Mouse (Mus musculus) limb, embryonic 15.5 days (tissue): ENCODE measurements around the gene Fgl2. TPM values are rescaled to one million over a fixed set of nuclear protein-coding genes. Genes with fewer than 3 reads are reported as not detected.

Experiments used
- ATAC-seq: fragments of 200-750 bp; cut with Nextera tagmentation; 2 replicates; pipeline ENCODE4 v1.8.0; 2017; ENCODE audit warnings: low read depth, moderate TSS enrichment; ENCODE audit not compliant: insufficient number of reproducible peaks, low FRiP score, low TSS enrichment
- H3K27ac ChIP-seq: fragments of 300-500 bp; sonication (generic); 2 replicates; pipeline ENCODE4 v1.5.1; 2015; ENCODE audit warnings: moderate library complexity, mild to moderate bottlenecking, inconsistent platforms
- H3K27me3 ChIP-seq: fragments of 300-500 bp; sonication (generic); 2 replicates; pipeline ENCODE4 v1.6.1; 2015; ENCODE audit warnings: inconsistent platforms
- H3K36me3 ChIP-seq: fragments of 300-500 bp; sonication (generic); 2 replicates; pipeline ENCODE4 v1.6.1; 2015; ENCODE audit warnings: inconsistent platforms
- H3K4me1 ChIP-seq: fragments of 300-500 bp; sonication (generic); 2 replicates; pipeline ENCODE4 v1.6.1; 2015; ENCODE audit warnings: inconsistent platforms
- H3K4me2 ChIP-seq: fragments of 300-500 bp; sonication (generic); 2 replicates; pipeline ENCODE4 v1.6.1; 2015; ENCODE audit warnings: mild to moderate bottlenecking, inconsistent platforms
- H3K4me3 ChIP-seq: fragments of 300-500 bp; sonication (generic); 2 replicates; pipeline ENCODE4 v1.5.1; 2015; ENCODE audit warnings: mild to moderate bottlenecking, inconsistent platforms
- H3K9ac ChIP-seq: fragments of 300-500 bp; sonication (generic); 2 replicates; pipeline ENCODE4 v1.6.1; 2015; ENCODE audit warnings: inconsistent platforms
- H3K9me3 ChIP-seq: fragments of 300-500 bp; sonication (generic); 2 replicates; pipeline ENCODE4 v1.6.1; 2016; ENCODE audit warnings: inconsistent platforms
- WGBS: fragments of 180-500 bp; shearing (Covaris S2); methylation state at CpG from one replicate; pipeline ENCODE4 v1.1.7; 2015; 5-methylcytosine and 5-hydroxymethylcytosine counted together
- polyA plus RNA-seq: library from polyadenylated mRNA; unstranded; fragments of >200 nt; fragmentation: Nextera tagmentation; extraction: Ambion mirVana; gene quantifications from 2 replicates; pipeline ENCODE4 v1.2.1, GENCODE M21; 2015

Fgl2 gene
- polyA plus RNA-seq, 1 experiment from 2014 or later = 2.9 TPM

DNA sequence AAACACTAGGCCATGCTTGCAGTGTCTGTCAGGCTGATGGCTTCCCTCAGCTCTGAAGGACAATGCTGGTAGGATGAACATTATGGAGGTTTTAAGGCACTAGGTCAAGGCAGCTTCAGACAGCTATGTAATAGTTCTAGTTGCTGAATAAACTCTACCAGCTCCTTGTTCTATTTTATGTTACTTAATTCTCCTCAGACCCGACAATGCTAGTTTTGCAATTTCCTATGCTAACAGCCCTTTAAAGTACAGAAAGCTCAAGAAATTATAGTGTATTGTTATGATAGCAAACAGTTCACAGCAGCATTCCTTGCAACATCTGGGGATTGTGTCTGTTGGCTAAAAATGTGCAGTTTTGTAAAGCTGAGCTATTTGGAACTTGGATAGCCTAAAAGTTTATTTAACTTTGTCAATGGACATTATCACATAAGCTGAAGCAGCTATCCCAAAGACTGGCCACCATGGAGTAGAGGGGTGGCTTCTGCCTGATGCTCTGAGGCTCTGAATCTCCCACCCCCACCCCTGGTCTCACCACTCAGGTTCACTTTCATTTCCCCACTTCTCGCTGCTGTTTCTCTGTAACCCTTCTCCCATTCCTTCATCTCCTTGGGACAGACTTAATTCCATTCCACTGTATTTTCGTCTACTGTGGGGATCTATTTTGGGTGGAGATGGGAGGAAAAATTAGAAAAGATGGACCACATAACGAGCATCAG lies 5.9 kb upstream of the Fgl2 start:
- no peaks in the 10 kb centered on the region for H3K36me3 ChIP-seq
- H3K4me2 ChIP-seq = no peak overlapping the region
- ATAC-seq = no peak
- H3K9me3 ChIP-seq = no peaks in the 10 kb centered on the region
- no peak overlapping the region for H3K9ac ChIP-seq
- no peak overlapping the region for H3K27ac ChIP-seq
- peaks cover 5% of the 10 kb centered on the region; the same call in 1 of the 2 replicates for H3K27me3 ChIP-seq
- no peaks in the 10 kb centered on the region for H3K4me1 ChIP-seq
- H3K4me3 ChIP-seq = no peak overlapping the region
- 46% methylated on average over 4 of the region's 4 CpGs for WGBS

- H3K27ac ChIP-seq = no peak overlapping the region
- peaks cover 5% of the 10 kb centered on the region; the same call in 1 of the 2 replicates for H3K27me3 ChIP-seq
- H3K4me2 ChIP-seq = no peak overlapping the region
- no peaks in the 10 kb centered on the region for H3K36me3 ChIP-seq
- H3K4me1 ChIP-seq = peaks cover 4% of the 10 kb centered on the region
- ATAC-seq = no peak
- H3K9ac ChIP-seq = no peak overlapping the region
- H3K4me3 ChIP-seq = no peak overlapping the region
- WGBS = 41% methylated on average over 2 of the region's 2 CpGs
- H3K9me3 ChIP-seq = no peaks in the 10 kb centered on the region
These were observed 4.9 kb upstream of the Fgl2 start for GRCm38 (mm10) chr5:21367514-21367913.

DNA sequence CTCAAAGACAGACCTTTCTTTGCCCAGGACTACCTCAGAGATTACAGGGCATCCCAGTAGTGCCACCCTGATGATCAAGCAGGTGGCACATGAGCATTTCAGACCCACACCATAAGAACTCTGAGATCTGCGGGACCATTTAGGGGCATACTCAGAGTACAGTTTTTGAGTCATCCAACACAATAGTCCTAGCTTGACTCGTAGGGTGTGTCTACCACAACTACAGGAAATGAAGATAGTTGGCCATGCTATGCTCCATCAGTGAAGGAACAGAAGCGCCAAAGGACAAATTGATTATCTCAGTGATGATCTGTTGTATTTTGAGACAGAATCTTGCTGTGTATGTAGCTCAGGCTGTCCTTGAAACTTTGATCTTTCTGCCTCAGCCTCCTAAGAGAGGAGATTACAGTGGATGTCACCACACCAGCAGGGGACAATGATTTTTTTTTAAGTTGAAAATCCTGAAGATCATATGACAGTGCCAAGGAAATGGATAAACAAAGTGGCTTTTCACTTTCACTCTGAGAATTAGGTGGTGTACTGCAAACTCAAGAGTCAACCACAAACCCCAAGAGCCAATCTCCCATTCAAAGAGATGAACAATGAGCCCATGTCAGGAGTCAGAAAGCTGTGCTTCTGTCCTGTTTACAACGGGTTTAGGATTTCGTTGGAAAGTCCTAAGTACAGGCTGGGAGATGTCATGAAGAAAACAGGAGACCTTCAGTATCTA lies 2.1 kb upstream of the Fgl2 start:
- no peaks in the 10 kb centered on the region for H3K9me3 ChIP-seq
- H3K4me1 ChIP-seq = peaks cover 8% of the 10 kb centered on the region
- WGBS = 87% methylated on average over 5 of the region's 5 CpGs

DNA sequence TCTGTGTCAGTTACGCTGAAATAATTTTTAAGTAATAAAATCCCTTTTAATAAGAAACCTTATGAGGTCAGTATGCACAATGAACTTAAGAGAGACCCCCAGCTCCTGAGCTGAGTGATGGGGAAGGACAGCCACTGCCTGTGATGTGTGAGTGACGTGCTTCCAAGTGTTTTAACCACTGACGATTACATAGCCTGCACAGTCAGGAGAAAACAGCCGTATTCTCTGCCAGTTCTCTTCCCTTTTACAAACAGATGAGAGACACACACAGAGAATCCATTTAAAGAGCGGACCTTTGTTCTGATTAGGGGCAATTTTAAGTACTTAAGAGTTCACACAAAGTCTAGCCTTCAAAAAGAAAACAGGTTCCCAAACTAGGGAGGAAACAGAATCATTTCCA lies 522 bp upstream of the Fgl2 start:
- Histone ChIP-seq H3K27me3 (peaks cover 11% of the 10 kb centered on the region; the same call in 1 of the 2 replicates), H3K4me1 (peaks cover 8% of the 10 kb centered on the region), H3K9me3 (no peaks in the 10 kb centered on the region), H3K9ac (no peak overlapping the region), H3K4me3 (no peak overlapping the region), H3K27ac (no peak overlapping the region), H3K36me3 (no peaks in the 10 kb centered on the region), H3K4me2 (no peak overlapping the region)
- WGBS = 45% methylated on average over 5 of the region's 5 CpGs
- ATAC-seq = no peak

More for the DNA sequence above, 2.1 kb upstream of the Fgl2 start:
- H3K4me2 ChIP-seq = no peak overlapping the region
- no peak overlapping the region for H3K9ac ChIP-seq
- ATAC-seq = no peak
- no peak overlapping the region for H3K4me3 ChIP-seq
- H3K27me3 ChIP-seq = peaks cover 11% of the 10 kb centered on the region; the same call in 1 of the 2 replicates
- no peak overlapping the region for H3K27ac ChIP-seq
- H3K36me3 ChIP-seq = no peaks in the 10 kb centered on the region

- Histone ChIP-seq H3K9me3 (no peaks in the 10 kb centered on the region), H3K27me3 (peaks cover 11% of the 10 kb centered on the region; the same call in 1 of the 2 replicates), H3K27ac (no peak overlapping the region), H3K9ac (no peak overlapping the region), H3K4me2 (peak overlapping the region; percentile 82), H3K36me3 (no peaks in the 10 kb centered on the region), H3K4me3 (no peak overlapping the region), H3K4me1 (peaks cover 8% of the 10 kb centered on the region)
- no peak for ATAC-seq
- 52% methylated on average over 7 of the region's 7 CpGs for WGBS
These were observed 707 bp downstream of the Fgl2 start for GRCm38 (mm10) chr5:21373180-21373518.

DNA sequence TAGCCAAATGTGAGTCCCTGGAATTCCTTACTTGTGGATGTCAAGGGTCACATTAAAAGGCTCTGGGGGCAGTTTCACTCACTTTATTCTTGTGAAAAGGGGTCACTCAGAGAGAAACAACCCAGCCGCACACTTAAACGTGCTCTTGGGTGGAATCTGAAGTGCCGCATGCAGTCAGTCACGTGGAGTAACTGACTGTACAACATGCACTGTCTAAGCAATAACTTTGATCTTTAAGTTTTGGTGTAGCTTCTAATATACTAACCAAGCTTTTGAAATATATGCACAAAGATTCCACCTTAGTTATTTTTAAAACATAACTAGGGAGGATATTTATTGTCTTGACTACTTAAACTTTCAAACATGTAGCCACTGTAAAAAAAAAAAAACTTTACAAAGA lies 4.5 kb downstream of the Fgl2 start:
- H3K27ac ChIP-seq = no peak overlapping the region
- peaks cover 8% of the 10 kb centered on the region for H3K4me1 ChIP-seq
- H3K4me2 ChIP-seq = no peak overlapping the region
- H3K9ac ChIP-seq = no peak overlapping the region
- WGBS = 72% methylated on average over 4 of the region's 4 CpGs
- H3K27me3 ChIP-seq = 0 out of 2 replicates have a peak, but pooled peaks cover 5% of the 10 kb centered on the region
- no peaks in the 10 kb centered on the region for H3K9me3 ChIP-seq
- no peaks in the 10 kb centered on the region for H3K36me3 ChIP-seq
- ATAC-seq = no peak
- no peak overlapping the region for H3K4me3 ChIP-seq

GRCm38 (mm10) chr5:21378397-21378796 lies 6.0 kb downstream of the Fgl2 start:
- H3K4me2 ChIP-seq = no peak overlapping the region
- H3K9ac ChIP-seq = no peak overlapping the region
- ATAC-seq = no peak
- H3K4me1 ChIP-seq = 0 out of 2 replicates have a peak, but pooled peaks cover 2% of the 10 kb centered on the region
- 63% methylated on average over 2 of the region's 2 CpGs for WGBS
- H3K4me3 ChIP-seq = no peak overlapping the region
- no peaks in the 10 kb centered on the region for H3K9me3 ChIP-seq
- 0 out of 2 replicates have a peak, but pooled peaks cover 2% of the 10 kb centered on the region for H3K27me3 ChIP-seq
- no peaks in the 10 kb centered on the region for H3K36me3 ChIP-seq
- no peak overlapping the region for H3K27ac ChIP-seq

GRCm38 (mm10) chr5:21381986-21382385 lies 9.5 kb downstream of the Fgl2 start:
- Histone ChIP-seq H3K27ac (no peak overlapping the region), H3K4me1 (peaks cover 7% of the 10 kb centered on the region; the same call in 1 of the 2 replicates), H3K9me3 (no peaks in the 10 kb centered on the region), H3K9ac (no peak overlapping the region), H3K4me3 (no peak overlapping the region), H3K4me2 (no peak overlapping the region), H3K27me3 (no peaks in the 10 kb centered on the region), H3K36me3 (no peaks in the 10 kb centered on the region)
- 27% methylated on average over 6 of the region's 6 CpGs for WGBS
- no peak for ATAC-seq

GRCm38 (mm10) chr5:21382678-21383077 lies 10.2 kb downstream of the Fgl2 start:
- Histone ChIP-seq H3K36me3 (no peaks in the 10 kb centered on the region), H3K4me2 (no peak overlapping the region), H3K4me3 (no peak overlapping the region), H3K9me3 (no peaks in the 10 kb centered on the region), H3K27me3 (no peaks in the 10 kb centered on the region), H3K27ac (no peak overlapping the region), H3K9ac (no peak overlapping the region), H3K4me1 (peaks cover 7% of the 10 kb centered on the region; the same call in 1 of the 2 replicates)
- WGBS = 52% methylated on average over 6 of the region's 6 CpGs
- no peak for ATAC-seq

- 30% methylated on average over 14 of the region's 14 CpGs for WGBS
- Histone ChIP-seq H3K27me3 (no peaks in the 10 kb centered on the region), H3K9me3 (no peaks in the 10 kb centered on the region), H3K9ac (no peak overlapping the region), H3K4me1 (peaks cover 7% of the 10 kb centered on the region; the same call in 1 of the 2 replicates), H3K4me3 (no peak overlapping the region), H3K4me2 (no peak overlapping the region), H3K36me3 (no peaks in the 10 kb centered on the region), H3K27ac (no peak overlapping the region)
- no peak for ATAC-seq
These were observed 11.2 kb downstream of the Fgl2 start for GRCm38 (mm10) chr5:21383392-21384251.

GRCm38 (mm10) chr5:21384252-21384960 lies 12.0 kb downstream of the Fgl2 start:
- Histone ChIP-seq H3K27ac (no peak overlapping the region), H3K9ac (no peak overlapping the region), H3K4me2 (no peak overlapping the region), H3K36me3 (no peaks in the 10 kb centered on the region), H3K4me3 (no peak overlapping the region), H3K4me1 (peaks cover 7% of the 10 kb centered on the region; the same call in 1 of the 2 replicates), H3K27me3 (no peaks in the 10 kb centered on the region), H3K9me3 (no peaks in the 10 kb centered on the region)
- 80% methylated on average over 13 of the region's 13 CpGs for WGBS
- no peak for ATAC-seq
